Mouse (Mus musculus): ENCODE data around the gene Atn1. TPM values are rescaled to one million over a fixed set of nuclear protein-coding genes. Genes with fewer than 3 reads are reported as not detected.

The Atn1 gene
- polyA plus RNA-seq, 1 experiment from 2014 or later: 6.6 TPM

DNA sequence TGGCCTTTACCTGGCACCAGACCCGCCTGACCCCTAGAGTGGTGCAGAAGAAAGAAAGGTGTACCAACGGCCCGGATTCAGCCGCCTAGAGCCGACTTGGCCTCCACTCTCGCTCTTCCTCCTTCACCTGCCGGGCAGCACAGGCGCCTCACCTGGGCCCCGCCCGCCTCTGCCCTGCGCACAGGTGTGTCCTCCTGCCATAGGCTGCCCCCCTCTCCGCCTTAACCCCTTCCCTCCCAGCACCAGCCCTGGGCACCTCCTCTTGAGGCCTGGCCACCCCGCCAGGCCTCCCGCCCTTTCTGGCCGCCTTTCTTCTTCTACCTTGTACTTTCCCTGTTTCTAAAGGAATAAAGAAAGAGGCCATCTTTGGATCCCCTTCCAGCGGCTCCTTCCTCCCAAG is 37.6 kb downstream of the Atn1 start:
- peaks cover 16% of the 10 kb centered on the region for H3K36me3 ChIP-seq (ENCODE audit: control insufficient read depth, insufficient read depth, low read length)
- peak overlapping the region; percentile 61 for H3K4me2 ChIP-seq (replicated peaks; ENCODE audit: low read depth)
- H3K9ac ChIP-seq (ENCODE audit: low read length): peak overlapping the region; percentile 77
- WGBS: 53% methylated on average over 14 of the region's 16 CpGs
- 0 out of 2 replicates have a peak, but pooled peaks cover 3% of the 10 kb centered on the region for H3K4me1 ChIP-seq (replicated peaks; ENCODE audit: control insufficient read depth, insufficient read depth)
- no peaks in the 10 kb centered on the region for H3K27me3 ChIP-seq (ENCODE audit: control insufficient read depth, insufficient read depth, low read length)
- peak; percentile 91 for ATAC-seq (ENCODE audit: low FRiP score, low TSS enrichment)
- peak; percentile 97 for DNase-seq (ENCODE audit: low spot score)
- H3K27ac ChIP-seq (replicated peaks): peak overlapping the region; percentile 95
- TF ChIP-seq CTCF (IDR thresholded peaks at IDR 0.05; ENCODE audit: low read depth): no peak
- TF ChIP-seq EP300 (optimal IDR thresholded peaks at IDR 0.05): no peak
- peak overlapping the region; percentile 51 for H3K4me3 ChIP-seq (ENCODE audit: low read depth, low read length)
- no peaks in the 10 kb centered on the region for H3K9me3 ChIP-seq (ENCODE audit: control insufficient read depth, low read length)

DNA sequence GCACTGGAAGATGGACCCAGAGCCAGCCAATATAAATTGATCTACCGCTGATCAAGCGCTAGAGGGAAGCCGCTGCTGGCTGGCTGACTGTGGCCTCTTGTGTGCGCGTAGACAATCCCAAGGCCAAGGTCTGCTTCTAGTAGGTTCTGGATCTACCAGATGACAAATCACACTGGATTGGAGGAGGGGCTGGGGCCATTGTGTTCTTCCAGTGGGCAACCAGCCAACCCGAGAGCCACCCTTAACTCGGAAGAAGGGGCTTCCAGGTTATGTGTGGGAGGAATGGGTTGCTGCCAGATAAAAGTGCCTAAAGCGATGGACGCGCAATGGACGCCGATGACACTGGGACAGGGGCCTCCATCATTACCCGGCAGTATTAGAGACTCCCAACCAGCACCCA is 38.4 kb downstream of the Atn1 start:
- TF ChIP-seq CTCF (IDR thresholded peaks at IDR 0.05; ENCODE audit: low read depth): no peak
- TF ChIP-seq EP300 (optimal IDR thresholded peaks at IDR 0.05): no peak
- H3K4me2 ChIP-seq (replicated peaks; ENCODE audit: low read depth): peak overlapping the region; percentile 55
- 47% methylated on average over 13 of the region's 13 CpGs for WGBS
- peak overlapping the region; percentile 77 for H3K9ac ChIP-seq (ENCODE audit: low read length)
- peak overlapping the region; percentile 95 for H3K27ac ChIP-seq (replicated peaks)
- no peaks in the 10 kb centered on the region for H3K9me3 ChIP-seq (ENCODE audit: control insufficient read depth, low read length)
- peaks cover 16% of the 10 kb centered on the region for H3K36me3 ChIP-seq (ENCODE audit: control insufficient read depth, insufficient read depth, low read length)
- H3K4me3 ChIP-seq (ENCODE audit: low read depth, low read length): peak overlapping the region; percentile 51
- peaks cover 3% of the 10 kb centered on the region; the same call in 1 of the 2 replicates for H3K4me1 ChIP-seq (replicated peaks; ENCODE audit: control insufficient read depth, insufficient read depth)
- ATAC-seq (ENCODE audit: low FRiP score, low TSS enrichment): no peak
- H3K27me3 ChIP-seq (ENCODE audit: control insufficient read depth, insufficient read depth, low read length): no peaks in the 10 kb centered on the region
- peak; percentile 60 for DNase-seq (ENCODE audit: low spot score)

DNA sequence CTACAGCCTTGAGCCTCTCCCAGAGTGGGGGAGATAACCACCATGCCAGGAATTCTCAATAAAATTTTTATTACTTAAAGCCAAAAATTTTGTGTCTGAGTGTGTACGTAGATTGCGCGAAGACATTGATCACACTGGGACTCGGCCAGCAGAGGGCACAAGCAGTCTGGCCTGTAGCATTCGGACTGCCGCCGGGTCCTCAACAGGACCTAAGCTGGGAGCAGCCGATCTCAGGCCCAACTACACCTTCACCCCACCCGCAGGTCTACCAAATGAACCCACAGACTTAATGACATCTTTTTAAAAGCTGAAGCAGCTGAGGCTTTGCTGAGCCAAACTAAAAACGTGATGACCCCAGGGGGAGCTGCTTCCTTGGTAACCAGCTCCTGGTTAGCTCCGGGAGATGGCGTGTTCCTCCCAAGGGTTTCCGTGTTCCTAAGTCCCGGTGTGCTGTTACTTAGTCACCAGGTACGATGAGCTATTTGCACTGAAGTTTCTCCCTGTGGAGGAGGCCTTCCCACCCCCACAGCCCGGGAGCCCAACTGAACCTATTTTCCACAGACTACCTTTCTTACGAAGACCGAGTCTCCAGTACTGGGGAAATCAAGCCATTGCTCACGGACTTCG is 39.3 kb downstream of the Atn1 start:
- DNase-seq (ENCODE audit: low spot score) (peak; percentile 81), ATAC-seq (ENCODE audit: low FRiP score, low TSS enrichment) (no peak)
- peak overlapping the region; percentile 95 for H3K27ac ChIP-seq (replicated peaks)
- peaks cover 3% of the 10 kb centered on the region; the same call in 1 of the 2 replicates for H3K4me1 ChIP-seq (replicated peaks; ENCODE audit: control insufficient read depth, insufficient read depth)
- H3K4me3 ChIP-seq (ENCODE audit: low read depth, low read length): peak overlapping the region; percentile 51
- 43% methylated on average over 20 of the region's 20 CpGs for WGBS
- peaks cover 16% of the 10 kb centered on the region for H3K36me3 ChIP-seq (ENCODE audit: control insufficient read depth, insufficient read depth, low read length)
- no peaks in the 10 kb centered on the region for H3K9me3 ChIP-seq (ENCODE audit: control insufficient read depth, low read length)
- peak overlapping the region; percentile 55 for H3K4me2 ChIP-seq (replicated peaks; ENCODE audit: low read depth)
- H3K27me3 ChIP-seq (ENCODE audit: control insufficient read depth, insufficient read depth, low read length): no peaks in the 10 kb centered on the region
- H3K9ac ChIP-seq (ENCODE audit: low read length): peak overlapping the region; percentile 77
- TF ChIP-seq CTCF (IDR thresholded peaks at IDR 0.05; ENCODE audit: low read depth) (peak; percentile 80), EP300 (optimal IDR thresholded peaks at IDR 0.05) (no peak)

DNA sequence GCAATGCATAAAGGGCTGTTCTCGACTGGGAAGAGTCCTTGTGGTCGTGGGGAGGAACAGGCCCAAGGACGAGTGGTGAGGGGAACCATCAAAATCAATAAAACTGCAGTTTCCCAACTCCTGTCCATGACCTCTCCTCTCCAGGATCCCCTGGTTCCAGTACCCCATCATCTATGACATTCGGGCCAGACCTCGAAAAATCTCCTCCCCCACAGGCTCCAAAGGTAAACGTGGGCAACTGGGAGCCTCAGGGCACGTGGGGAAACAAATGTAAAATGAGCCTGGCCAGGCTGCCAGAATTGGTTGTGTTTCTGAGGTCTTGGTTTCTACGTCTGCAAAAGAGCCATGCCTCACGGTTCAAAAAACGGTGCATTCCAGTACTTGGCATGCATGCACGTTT is 43.4 kb downstream of the Atn1 start:
- WGBS: 9% methylated on average over 11 of the region's 11 CpGs
- no peak for ATAC-seq (ENCODE audit: low FRiP score, low TSS enrichment)
- Histone ChIP-seq H3K9ac (ENCODE audit: low read length) (peak overlapping the region; percentile 94), H3K4me3 (ENCODE audit: low read depth, low read length) (peak overlapping the region; percentile 91), H3K27me3 (ENCODE audit: control insufficient read depth, insufficient read depth, low read length) (no peaks in the 10 kb centered on the region), H3K4me2 (replicated peaks; ENCODE audit: low read depth) (peak overlapping the region; percentile 98), H3K9me3 (ENCODE audit: control insufficient read depth, low read length) (no peaks in the 10 kb centered on the region), H3K36me3 (ENCODE audit: control insufficient read depth, insufficient read depth, low read length) (peaks cover 16% of the 10 kb centered on the region), H3K4me1 (replicated peaks; ENCODE audit: control insufficient read depth, insufficient read depth) (peaks cover 3% of the 10 kb centered on the region; the same call in 1 of the 2 replicates), H3K27ac (replicated peaks) (peak overlapping the region; percentile 92)
- TF ChIP-seq EP300 (optimal IDR thresholded peaks at IDR 0.05): no peak
- TF ChIP-seq CTCF (IDR thresholded peaks at IDR 0.05; ENCODE audit: low read depth): no peak
- no peak for DNase-seq (ENCODE audit: low spot score)

DNA sequence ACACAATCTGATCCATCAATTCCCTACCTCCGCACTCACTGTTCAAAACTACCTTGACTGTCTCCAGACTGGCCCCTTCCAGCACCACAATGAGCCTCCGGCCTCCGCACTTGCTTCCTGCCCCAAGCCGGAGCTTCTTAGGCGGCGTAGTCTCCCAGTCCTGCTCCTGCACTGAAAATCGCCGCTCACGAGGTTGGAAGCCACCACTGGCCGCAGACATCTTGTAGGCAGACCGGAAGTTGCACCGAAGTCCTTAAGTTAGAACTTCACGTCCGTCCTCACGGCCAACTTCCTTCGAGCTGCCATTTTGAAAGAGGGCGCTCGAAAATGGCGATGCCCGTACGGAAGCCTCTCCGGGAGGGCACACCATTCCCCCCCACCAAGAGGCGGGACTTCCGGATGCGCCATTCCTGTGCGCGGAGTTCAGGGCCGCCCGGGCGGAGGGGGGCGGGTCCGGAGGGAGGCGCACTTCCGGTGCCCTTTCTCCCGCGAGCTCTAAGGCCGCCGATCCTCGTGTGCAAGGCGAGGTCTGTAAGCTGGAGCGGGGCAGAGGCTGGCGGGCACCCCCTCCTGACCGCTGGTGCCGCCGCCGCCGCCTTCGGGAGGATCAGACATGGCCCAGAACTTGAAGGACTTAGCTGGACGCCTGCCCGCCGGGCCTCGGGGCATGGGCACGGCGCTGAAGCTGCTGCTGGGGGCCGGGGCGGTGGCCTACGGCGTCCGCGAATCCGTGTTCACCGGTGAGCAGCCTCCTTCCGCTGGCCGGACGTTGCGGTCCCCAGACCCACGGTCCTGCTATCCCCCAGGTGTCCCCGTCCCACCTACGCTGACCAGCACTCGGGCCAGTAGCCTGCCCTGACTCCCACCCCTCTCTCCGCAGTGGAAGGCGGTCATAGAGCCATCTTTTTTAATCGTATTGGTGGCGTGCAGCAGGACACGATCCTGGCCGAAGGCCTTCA is 44.2 kb downstream of the Atn1 start, which contains the start of the genes Emg1 and Phb2:
Emg1 (minus strand) TSS at position 355 of the 959 bp plus-strand sequence.
Phb2 (plus strand) TSS at position 513 of the 959 bp plus-strand sequence.
- ATAC-seq (ENCODE audit: low FRiP score, low TSS enrichment): peak; percentile 96

More for the DNA sequence above, 44.2 kb downstream of the Atn1 start, which contains the start of the genes Emg1 and Phb2:
- Histone ChIP-seq H3K27me3 (ENCODE audit: control insufficient read depth, insufficient read depth, low read length) (no peaks in the 10 kb centered on the region), H3K27ac (replicated peaks) (peak within 1 kb of the TSS; percentile 92), H3K9me3 (ENCODE audit: control insufficient read depth, low read length) (no peaks in the 10 kb centered on the region), H3K9ac (ENCODE audit: low read length) (peak within 1 kb of the TSS; percentile 94), H3K4me3 (ENCODE audit: low read depth, low read length) (peak within 1 kb of the TSS; percentile 91), H3K4me2 (replicated peaks; ENCODE audit: low read depth) (peak within 1 kb of the TSS; percentile 98), H3K4me1 (replicated peaks; ENCODE audit: control insufficient read depth, insufficient read depth) (peaks cover 3% of the 10 kb centered on the region; the same call in 1 of the 2 replicates), H3K36me3 (ENCODE audit: control insufficient read depth, insufficient read depth, low read length) (peaks cover 16% of the 10 kb centered on the region)
- peak; percentile 99 for DNase-seq (ENCODE audit: low spot score)
- TF ChIP-seq CTCF (IDR thresholded peaks at IDR 0.05; ENCODE audit: low read depth): peak; percentile 42
- peak; percentile 29 for TF ChIP-seq EP300 (optimal IDR thresholded peaks at IDR 0.05)
- WGBS: under 1% methylated on average over 76 of the region's 76 CpGs

Data from stomach, postnatal 0 days (tissue).